Mouse (Mus musculus): ENCODE measurements around the gene 1700030J22Rik. TPM values are rescaled to one million over a fixed set of nuclear protein-coding genes. Genes with fewer than 3 reads are reported as not detected.

Gene 1700030J22Rik
- total and polyA plus RNA-seq, 3 experiments, result 0.21 to 0.46 (median 0.35) TPM

DNA sequence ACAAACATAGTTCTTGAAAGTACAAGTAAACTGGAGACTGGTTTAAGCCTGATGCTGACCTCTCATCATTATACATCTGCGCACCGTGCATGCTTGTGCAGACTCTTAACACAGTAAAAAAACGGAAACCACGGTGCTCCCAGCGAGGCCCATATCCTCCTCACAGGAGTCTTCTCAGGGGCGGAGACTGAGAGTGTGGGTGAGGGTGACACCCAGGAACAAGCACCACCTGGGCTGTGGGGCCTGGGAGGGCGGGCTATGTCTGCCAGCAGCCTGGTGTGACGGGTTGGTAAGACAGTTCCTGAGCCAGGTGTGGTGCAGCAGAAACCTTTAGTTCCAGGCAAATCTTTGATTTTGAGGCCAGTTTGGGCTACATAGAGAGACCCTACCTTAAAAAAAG lies 26.3 kb downstream of the 1700030J22Rik start:
- TF ChIP-seq PAX5 (IDR thresholded peaks at IDR 0.05; ENCODE audit: low read length) (no peak), TCF12 (IDR thresholded peaks at IDR 0.05; ENCODE audit: low read depth, low read length) (no peak), MAX (IDR thresholded peaks at IDR 0.05; ENCODE audit: low read length) (no peak), ELF1 (IDR thresholded peaks at IDR 0.05; ENCODE audit: low read depth, low read length) (no peak), ZMIZ1 (IDR thresholded peaks at IDR 0.05; ENCODE audit: low read depth, low read length) (no peak), USF1 (IDR thresholded peaks at IDR 0.05; ENCODE audit: low read depth, low read length) (no peak), ZKSCAN1 (IDR thresholded peaks at IDR 0.05; ENCODE audit: borderline replicate concordance, low read depth, low read length) (no peak), CTCF (conservative IDR thresholded peaks at IDR 0.05 in 1 of 2, IDR thresholded peaks at IDR 0.05 in 1 of 2; ENCODE audit: low read depth in 2 of 2, low read length in 2 of 2) (no peak)
- H3K4me1 ChIP-seq (ENCODE audit: control insufficient read depth in 1 of 2, insufficient read depth in 2 of 2), result peaks cover 4 to 46% of the 10 kb centered on the region in 2 experiments
- H3K4me2 ChIP-seq (ENCODE audit: insufficient read depth, low read depth, poor library complexity, severe bottlenecking), result no peak overlapping the region
- no peaks in the 10 kb centered on the region for H3K27me3 ChIP-seq (replicated peaks)
- in situ Hi-C loops (cut with MboI; ENCODE audit: low pct_ligation_motif_present, low pct_unique_long_range_greater_than_20kb, low sequenced_read_pairs), result no loop called here
- H3K79me2 ChIP-seq (replicated peaks; ENCODE audit: control insufficient read depth, extremely low read depth, insufficient read depth, poor library complexity, severe bottlenecking), result peaks cover 20% of the 10 kb centered on the region
- dilution Hi-C loops (cut with MboI; ENCODE audit: extremely low pct_ligation_motif_present, extremely low pct_unique_long_range_greater_than_20kb, low sequenced_read_pairs), result no loop called here
- no peaks in the 10 kb centered on the region for H3K9me3 ChIP-seq (replicated peaks; ENCODE audit: low read length)
- no peak overlapping the region for H3K9ac ChIP-seq (ENCODE audit: insufficient read depth, low read depth)
- peaks cover 41 to 68% of the 10 kb centered on the region in 2 experiments for H3K36me3 ChIP-seq (replicated peaks in 1 of 2; ENCODE audit: control insufficient read depth in 1 of 2, insufficient read depth in 1 of 2, low read length in 1 of 2)
- H3K4me3 ChIP-seq (replicated peaks in 1 of 3; ENCODE audit: low read depth in 2 of 3, low read length in 2 of 3, poor library complexity in 1 of 3), result no peak overlapping the region
- no peak overlapping the region for H3K27ac ChIP-seq (ENCODE audit: insufficient read depth, low read depth)
- no peak for DNase-seq (ENCODE audit: extremely low read depth)

DNA sequence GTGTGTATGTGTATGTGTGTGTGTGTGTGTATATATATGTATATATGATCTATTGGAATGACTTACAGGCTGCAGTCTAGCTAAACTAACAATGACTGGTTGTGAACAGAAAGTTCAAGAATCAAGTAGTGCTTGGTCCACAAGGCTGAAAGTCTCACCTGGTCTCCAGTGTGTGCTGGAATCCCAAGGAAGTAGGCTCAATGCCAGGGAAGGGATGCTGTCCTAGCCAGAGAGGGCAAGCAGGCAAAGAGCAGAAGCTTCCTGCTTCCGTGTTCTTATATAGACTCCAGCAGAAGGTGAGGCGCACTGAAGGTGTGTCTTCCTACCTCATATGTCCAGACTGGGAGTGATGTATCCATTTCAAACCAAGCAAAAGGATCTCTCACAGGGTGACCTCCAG lies 27.0 kb downstream of the 1700030J22Rik start:
- in situ Hi-C loops (cut with MboI; ENCODE audit: low pct_ligation_motif_present, low pct_unique_long_range_greater_than_20kb, low sequenced_read_pairs), result no loop called here
- H3K27me3 ChIP-seq (replicated peaks), result no peaks in the 10 kb centered on the region
- H3K4me3 ChIP-seq (replicated peaks in 1 of 3; ENCODE audit: low read depth in 2 of 3, low read length in 2 of 3, poor library complexity in 1 of 3), result no peak overlapping the region
- dilution Hi-C loops (cut with MboI; ENCODE audit: extremely low pct_ligation_motif_present, extremely low pct_unique_long_range_greater_than_20kb, low sequenced_read_pairs), result no loop called here
- no peak overlapping the region for H3K4me2 ChIP-seq (ENCODE audit: insufficient read depth, low read depth, poor library complexity, severe bottlenecking)
- H3K4me1 ChIP-seq (ENCODE audit: control insufficient read depth in 1 of 2, insufficient read depth in 2 of 2), result peaks cover 5 to 47% of the 10 kb centered on the region in 2 experiments
- H3K9ac ChIP-seq (ENCODE audit: insufficient read depth, low read depth), result no peak overlapping the region
- peaks cover 35 to 61% of the 10 kb centered on the region in 2 experiments for H3K36me3 ChIP-seq (replicated peaks in 1 of 2; ENCODE audit: control insufficient read depth in 1 of 2, insufficient read depth in 1 of 2, low read length in 1 of 2)
- H3K9me3 ChIP-seq (replicated peaks; ENCODE audit: low read length), result no peaks in the 10 kb centered on the region
- TF ChIP-seq CHD1 (IDR thresholded peaks at IDR 0.05; ENCODE audit: low read depth, low read length) (no peak), HCFC1 (IDR thresholded peaks at IDR 0.05; ENCODE audit: low read depth, low read length) (no peak), CTCF (conservative IDR thresholded peaks at IDR 0.05 in 1 of 2, IDR thresholded peaks at IDR 0.05 in 1 of 2; ENCODE audit: low read depth in 2 of 2, low read length in 2 of 2) (no peak), RAD21 (IDR thresholded peaks at IDR 0.05; ENCODE audit: low read depth, low read length) (no peak), NRF1 (IDR thresholded peaks at IDR 0.05; ENCODE audit: low read depth, low read length) (no peak), RCOR1 (conservative IDR thresholded peaks at IDR 0.05; ENCODE audit: low read depth, low read length) (no peak), TBP (conservative IDR thresholded peaks at IDR 0.05; ENCODE audit: low read depth, low read length) (no peak), USF2 (conservative IDR thresholded peaks at IDR 0.05; ENCODE audit: low read depth, low read length) (no peak), KAT2A (IDR thresholded peaks at IDR 0.05; ENCODE audit: insufficient replicate concordance, low read length) (no peak), BHLHE40 (IDR thresholded peaks at IDR 0.05; ENCODE audit: low read depth, low read length) (no peak), SIN3A (IDR thresholded peaks at IDR 0.05; ENCODE audit: low read length) (no peak), JUN (IDR thresholded peaks at IDR 0.05; ENCODE audit: insufficient read depth, low read depth, low read length) (no peak), USF1 (IDR thresholded peaks at IDR 0.05; ENCODE audit: low read depth, low read length) (no peak), ETS1 (conservative IDR thresholded peaks at IDR 0.05; ENCODE audit: low read depth, low read length) (no peak), JUND (conservative IDR thresholded peaks at IDR 0.05; ENCODE audit: low read depth, low read length) (no peak), POLR2A (IDR thresholded peaks at IDR 0.05; ENCODE audit: low read depth, low read length) (no peak), SMC3 (IDR thresholded peaks at IDR 0.05; ENCODE audit: low read depth, low read length) (no peak), MAZ (IDR thresholded peaks at IDR 0.05; ENCODE audit: low read depth, low read length) (no peak)
- H3K79me2 ChIP-seq (replicated peaks; ENCODE audit: control insufficient read depth, extremely low read depth, insufficient read depth, poor library complexity, severe bottlenecking), result peaks cover 21% of the 10 kb centered on the region
- no peak for DNase-seq (ENCODE audit: extremely low read depth)
- H3K27ac ChIP-seq (ENCODE audit: insufficient read depth, low read depth), result no peak overlapping the region
